Mouse (Mus musculus) intestine, postnatal 0 days (tissue): ENCODE data around the gene Ifrd2. TPM values are rescaled to one million over a fixed set of nuclear protein-coding genes. Genes with fewer than 3 reads are reported as not detected.

Experiments
- ATAC-seq: fragments of 200-750 bp; cut with Nextera tagmentation; 2 replicates; pipeline ENCODE4 v1.8.0; 2017; ENCODE audit warnings: mild to moderate bottlenecking, moderate TSS enrichment, moderate library complexity
- H3K27ac ChIP-seq: fragments of 300-500 bp; sonication (generic); 2 replicates; pipeline ENCODE4 v1.5.1; 2014; ENCODE audit warnings: mild to moderate bottlenecking, low read depth, low read length, moderate library complexity
- H3K27me3 ChIP-seq: fragments of 300-500 bp; sonication (generic); replicated peaks from 2 replicates; pipeline ENCODE4 v1.6.1; 2014; ENCODE audit warnings: low read length, mixed read lengths; ENCODE audit not compliant: control insufficient read depth, insufficient read depth
- H3K36me3 ChIP-seq: fragments of 300-500 bp; sonication (generic); 2 replicates; pipeline ENCODE4 v1.6.1; 2014; ENCODE audit warnings: mild to moderate bottlenecking, moderate library complexity; ENCODE audit not compliant: control insufficient read depth, insufficient read depth
- H3K4me1 ChIP-seq: fragments of 300-500 bp; sonication (generic); replicated peaks from 2 replicates; pipeline ENCODE4 v1.6.1; 2014; ENCODE audit warnings: antibody characterized with exemption, low read length, mixed read lengths; ENCODE audit not compliant: control insufficient read depth, insufficient read depth
- H3K4me2 ChIP-seq: fragments of 300-500 bp; sonication (generic); replicated peaks from 2 replicates; pipeline ENCODE4 v1.6.1; 2014; ENCODE audit warnings: low read depth, mild to moderate bottlenecking, moderate library complexity
- H3K4me3 ChIP-seq: fragments of 300-500 bp; sonication (generic); 2 replicates; pipeline ENCODE4 v1.5.1; 2014; ENCODE audit warnings: low read depth, low read length
- H3K9ac ChIP-seq: fragments of 300-500 bp; sonication (generic); 2 replicates; pipeline ENCODE4 v1.6.1; 2014; ENCODE audit warnings: mild to moderate bottlenecking, low read depth, low read length
- H3K9me3 ChIP-seq: fragments of 300-500 bp; sonication (generic); 2 replicates; pipeline ENCODE4 v1.6.1; 2016; ENCODE audit warnings: mixed run types; ENCODE audit not compliant: control insufficient read depth
- CTCF ChIP-seq: sonication (generic); IDR thresholded peaks from 2 replicates; pipeline ENCODE4 v1.5.1; 2016; ENCODE audit warnings: low read depth, mild to moderate bottlenecking, control low read depth, antibody characterized with exemption, moderate library complexity
- WGBS: fragments of 180-500 bp; shearing (Covaris S2); extraction: QIAGEN DNeasy Blood & Tissue Kit; methylation state at CpG from one replicate; pipeline ENCODE4 v1.1.7; 2014; 5-methylcytosine and 5-hydroxymethylcytosine counted together
- polyA plus RNA-seq: library from polyadenylated mRNA; unstranded; fragments of >200 nt; fragmentation: Nextera tagmentation; extraction: Ambion mirVana; gene quantifications from 2 replicates; pipeline ENCODE4 v1.2.1, GENCODE M21; 2015

Gene Ifrd2
- polyA plus RNA-seq, 1 experiment from 2014 or later: 36.9 TPM

- Histone ChIP-seq H3K27ac (no peak overlapping the region), H3K9ac (no peak overlapping the region)
These were observed 54.2 kb downstream of the Ifrd2 start for GRCm38 (mm10) chr9:107641666-107642065.

More at GRCm38 (mm10) chr9:107641666-107642065, 54.2 kb downstream of the Ifrd2 start:
- no peaks in the 10 kb centered on the region for H3K27me3 ChIP-seq
- no peak overlapping the region for H3K4me3 ChIP-seq
- ATAC-seq: no peak
- no peaks in the 10 kb centered on the region for H3K36me3 ChIP-seq
- no peak for TF ChIP-seq CTCF
- H3K4me1 ChIP-seq: peaks cover 3% of the 10 kb centered on the region; the same call in 1 of the 2 replicates
- H3K9me3 ChIP-seq: no peaks in the 10 kb centered on the region
- 69% methylated on average over 8 of the region's 8 CpGs for WGBS
- no peak overlapping the region for H3K4me2 ChIP-seq

Other genes starting within 250 kb of the Ifrd2 start
- 5.9 and 8.2 TPM in 2 replicates for gene Hemk1, start 249.3 kb upstream of the Ifrd2 start, polyA plus RNA-seq
- gene 6430571L13Rik, start 247.0 kb upstream of the Ifrd2 start, polyA plus RNA-seq: 0.14 and 0.20 TPM in 2 replicates
- gene Cacna2d2, start 188.0 kb upstream of the Ifrd2 start, polyA plus RNA-seq: 0.14 and 0.22 TPM in 2 replicates
- gene Tmem115, start 53.7 kb upstream of the Ifrd2 start, polyA plus RNA-seq: 36.3 and 38.0 TPM in 2 replicates
- 36.3 and 38.9 TPM in 2 replicates for gene Cyb561d2, start 45.4 kb upstream of the Ifrd2 start, polyA plus RNA-seq
- 20.0 and 20.7 TPM in 2 replicates for gene Nprl2, start 45.4 kb upstream of the Ifrd2 start, polyA plus RNA-seq
- 4.0 and 5.0 TPM in 2 replicates for gene Zmynd10, start 40.3 kb upstream of the Ifrd2 start, polyA plus RNA-seq
- 44.3 and 48.0 TPM in 2 replicates for gene Rassf1, start 36.1 kb upstream of the Ifrd2 start, polyA plus RNA-seq
- gene Tusc2, start 24.4 kb upstream of the Ifrd2 start, polyA plus RNA-seq: 38.7 and 41.6 TPM in 2 replicates
- 47.5 and 52.8 TPM in 2 replicates for gene Hyal2, start 19.7 kb upstream of the Ifrd2 start, polyA plus RNA-seq
- 2.4 and 2.8 TPM in 2 replicates for gene Hyal1, start 10.7 kb upstream of the Ifrd2 start, polyA plus RNA-seq
- 20.4 and 21.4 TPM in 2 replicates for gene Naa80, start 8.8 kb upstream of the Ifrd2 start, polyA plus RNA-seq
- 0.31 and 0.50 TPM in 2 replicates for gene Hyal3, start 6.8 kb upstream of the Ifrd2 start, polyA plus RNA-seq
- 37.1 and 37.3 TPM in 2 replicates for gene Sema3b, start 21.6 kb downstream of the Ifrd2 start, polyA plus RNA-seq
- gene Gnai2, start 47.7 kb downstream of the Ifrd2 start, polyA plus RNA-seq: 245 and 265 TPM in 2 replicates
- gene Slc38a3, start 81.9 kb downstream of the Ifrd2 start, polyA plus RNA-seq: 15.5 and 15.6 TPM in 2 replicates
- gene Gnat1, start 92.1 kb downstream of the Ifrd2 start, polyA plus RNA-seq: 1.6 and 1.9 TPM in 2 replicates
- 3.9 and 4.4 TPM in 2 replicates for gene Sema3f, start 122.8 kb downstream of the Ifrd2 start, polyA plus RNA-seq
- gene Rbm5, start 183.4 kb downstream of the Ifrd2 start, polyA plus RNA-seq: 48.9 and 51.4 TPM in 2 replicates